Mouse (Mus musculus) ES-E14 (cell line): ENCODE measurements around the gene Tspear. TPM values are rescaled to one million over a fixed set of nuclear protein-coding genes. Genes with fewer than 3 reads are reported as not detected.

Experiments
- DNase-seq: peaks from one replicate; pipeline ENCODE4 v3.0.0-alpha.2; 2013; ENCODE audit warnings: low read depth, low spot score
- H3K27ac ChIP-seq: 2 replicates; pipeline ENCODE4 v1.5.1; 2012; ENCODE audit warnings: low read depth, mild to moderate bottlenecking, low read length, moderate library complexity, mixed read lengths; ENCODE audit not compliant: poor library complexity, insufficient read depth, severe bottlenecking
- H3K36me3 ChIP-seq: 2 replicates; pipeline ENCODE4 v1.6.1; 2012; ENCODE audit warnings: mild to moderate bottlenecking, low read length, moderate library complexity, mixed read lengths; ENCODE audit not compliant: control insufficient read depth, poor library complexity, insufficient read depth, severe bottlenecking
- H3K4me1 ChIP-seq, 2 experiments: fragments of 150-350 bp in 1 of 2; sonication (generic) in 1 of 2; 2 replicates each; pipeline ENCODE4 v1.6.1; 2012; ENCODE audit warnings: low read length in 2 of 2, mild to moderate bottlenecking in 1 of 2, mixed read lengths in 1 of 2; ENCODE audit not compliant: control insufficient read depth in 2 of 2, insufficient read depth in 2 of 2, poor library complexity in 1 of 2
- H3K4me3 ChIP-seq, 2 experiments: fragments of 150-350 bp in 1 of 2; sonication (generic) in 1 of 2; 2 replicates each; pipeline ENCODE4 v1.5.1; 2012; ENCODE audit warnings: low read length in 2 of 2, low read depth in 1 of 2, mild to moderate bottlenecking in 1 of 2, mixed read lengths in 1 of 2; ENCODE audit not compliant: insufficient read depth in 1 of 2, poor library complexity in 1 of 2, severe bottlenecking in 1 of 2
- H3K9ac ChIP-seq: 2 replicates; pipeline ENCODE4 v1.6.1; 2012; ENCODE audit warnings: low read depth, mild to moderate bottlenecking, low read length, mixed read lengths; ENCODE audit not compliant: poor library complexity, insufficient read depth, severe bottlenecking
- H3K9me3 ChIP-seq: fragments of 150-350 bp; sonication (generic); 2 replicates; pipeline ENCODE4 v1.6.1; 2012; ENCODE audit warnings: low read depth, mild to moderate bottlenecking, low read length; ENCODE audit not compliant: control insufficient read depth, insufficient read depth
- CHD2 ChIP-seq: IDR thresholded peaks from 2 replicates; pipeline ENCODE4 v1.6.1; 2014; ENCODE audit warnings: mild to moderate bottlenecking, low read depth, low read length, inconsistent platforms
- HCFC1 ChIP-seq: IDR thresholded peaks from 2 replicates; pipeline ENCODE4 v1.6.1; 2012; ENCODE audit warnings: low read length, inconsistent platforms, borderline replicate concordance; ENCODE audit not compliant: insufficient read depth
- MAFK ChIP-seq: IDR thresholded peaks from 2 replicates; pipeline ENCODE4 v1.6.1; 2014; ENCODE audit warnings: mild to moderate bottlenecking, low read depth, low read length, inconsistent platforms; ENCODE audit not compliant: insufficient read depth
- ZC3H11A ChIP-seq: IDR thresholded peaks from 2 replicates; pipeline ENCODE4 v1.6.1; 2012; ENCODE audit warnings: low read depth, mild to moderate bottlenecking, inconsistent platforms, low read length, borderline replicate concordance
- ZNF384 ChIP-seq: IDR thresholded peaks from 2 replicates; pipeline ENCODE4 v1.6.1; 2012; ENCODE audit warnings: low read depth, low read length, inconsistent platforms
- in situ Hi-C, 2 experiments: fragments of 600-800 bp; cut with MboI; formaldehyde crosslinking; loops; one replicate each; pipeline ENCODE4 v1.15.1; 2025; ENCODE audit warnings: low sequenced_read_pairs in 2 of 2, inconsistent platforms in 1 of 2; ENCODE audit not compliant: unreplicated experiment in 2 of 2
- total RNA-seq: library from RNA; depleted of rRNA; stranded (reverse); fragments of 300-350 nt; gene quantifications from 2 replicates; pipeline ENCODE4 v1.2.3, GENCODE M21; 2012; rRNA removed

Tspear gene
- total RNA-seq = 0.49 and 0.90 TPM in 2 replicates

GRCm38 (mm10) chr10:77685895-77686664 lies at the start of gene Tspear:
TSS of gene Tspear (plus strand) at chr10:77686569.
- DNase-seq = no peak
- peaks cover 2 to 13% of the 10 kb centered on the region in 2 experiments; a peak in 2 of 4 replicates for H3K4me1 ChIP-seq
- in situ Hi-C loops = no loop called here
- no peak within 1 kb of the TSS for H3K27ac ChIP-seq
- H3K9me3 ChIP-seq = no peaks in the 10 kb centered on the region
- no peak within 1 kb of the TSS for H3K9ac ChIP-seq
- no peaks in the 10 kb centered on the region for H3K36me3 ChIP-seq
- no peak within 1 kb of the TSS for H3K4me3 ChIP-seq
- TF ChIP-seq MAFK (no peak), CHD2 (no peak), ZNF384 (no peak), HCFC1 (no peak), ZC3H11A (no peak)

- in situ Hi-C loops = no loop called here
- Histone ChIP-seq H3K4me3 (no peak overlapping the region), H3K9me3 (no peaks in the 10 kb centered on the region), H3K36me3 (peaks cover 39% of the 10 kb centered on the region), H3K4me1 (no peaks in the 10 kb centered on the region), H3K27ac (no peak overlapping the region), H3K9ac (no peak overlapping the region)
- TF ChIP-seq ZC3H11A = no peak
- no peak for TF ChIP-seq MAFK
- no peak for TF ChIP-seq CHD2
- no peak for TF ChIP-seq HCFC1
- no peak for TF ChIP-seq ZNF384
- no peak for DNase-seq
Measured at GRCm38 (mm10) chr10:77638956-77639355, 47.4 kb upstream of the Tspear start.

- in situ Hi-C loops = no loop called here
- no peaks in the 10 kb centered on the region for H3K4me1 ChIP-seq
- H3K27ac ChIP-seq = no peak overlapping the region
- no peaks in the 10 kb centered on the region for H3K9me3 ChIP-seq
- DNase-seq = no peak
- no peak for TF ChIP-seq ZC3H11A
- TF ChIP-seq MAFK = no peak
- peaks cover 36% of the 10 kb centered on the region for H3K36me3 ChIP-seq
- H3K4me3 ChIP-seq = no peak overlapping the region
- no peak overlapping the region for H3K9ac ChIP-seq
Measured at GRCm38 (mm10) chr10:77643160-77643559, 43.2 kb upstream of the Tspear start.

GRCm38 (mm10) chr10:77645571-77645970 lies 40.8 kb upstream of the Tspear start:
- TF ChIP-seq ZC3H11A = no peak
- TF ChIP-seq ZNF384 = no peak
- TF ChIP-seq HCFC1 = no peak
- no peak for TF ChIP-seq CHD2
- TF ChIP-seq MAFK = no peak
- in situ Hi-C loops = no loop called here
- no peak overlapping the region for H3K27ac ChIP-seq
- H3K9ac ChIP-seq = no peak overlapping the region
- DNase-seq = no peak
- no peaks in the 10 kb centered on the region for H3K9me3 ChIP-seq
- no peak overlapping the region for H3K4me3 ChIP-seq
- H3K4me1 ChIP-seq = peaks cover 3 to 11% of the 10 kb centered on the region in 2 experiments; a peak in 2 of 4 replicates
- peaks cover 32% of the 10 kb centered on the region for H3K36me3 ChIP-seq

GRCm38 (mm10) chr10:77647461-77647860 lies 38.9 kb upstream of the Tspear start:
- Histone ChIP-seq H3K4me3 (no peak overlapping the region), H3K4me1 (peaks cover 3 to 14% of the 10 kb centered on the region in 2 experiments; a peak in 2 of 4 replicates), H3K36me3 (peaks cover 19% of the 10 kb centered on the region), H3K9me3 (no peaks in the 10 kb centered on the region), H3K9ac (no peak overlapping the region), H3K27ac (no peak overlapping the region)
- in situ Hi-C loops = no loop called here
- DNase-seq = no peak
- TF ChIP-seq ZNF384 (no peak), ZC3H11A (no peak), MAFK (no peak), HCFC1 (no peak), CHD2 (no peak)
